Mouse (Mus musculus): Measurements from ENCODE around the gene Tnc.

The Tnc gene

GRCm38 (mm10) chr4:64046831-64047493 is at the start of gene Tnc:
Gene Tnc (minus strand): TSS chr4:64047015.
- DNase-seq (ENCODE audit: low read depth, low spot score), result peak; percentile 96

- DNase-seq (ENCODE audit: low read depth, low spot score), result no peak
These were observed 47.4 kb upstream of the Tnc start for GRCm38 (mm10) chr4:64094221-64094620.

DNA sequence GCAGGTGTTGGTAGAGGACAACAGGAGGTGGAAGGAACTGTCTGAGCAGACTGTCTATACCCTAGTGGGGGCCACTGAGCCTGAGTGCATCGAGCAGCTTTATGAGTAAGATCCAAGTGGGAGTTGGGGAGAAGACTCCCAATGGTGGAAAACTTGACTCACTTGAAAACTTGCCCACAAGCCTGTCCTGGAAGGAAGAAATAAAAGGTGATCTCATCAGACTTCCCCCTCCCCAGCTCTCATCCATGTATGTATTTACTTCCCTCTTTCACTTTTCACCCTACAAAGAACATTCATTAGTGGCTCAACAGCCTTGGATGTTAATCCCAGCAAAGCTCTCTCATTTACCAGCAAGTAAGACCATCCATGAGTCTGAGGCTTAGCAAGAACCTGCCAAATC is 46.0 kb upstream of the Tnc start:
- peak; percentile 69 for DNase-seq (ENCODE audit: low read depth, low spot score)

DNA sequence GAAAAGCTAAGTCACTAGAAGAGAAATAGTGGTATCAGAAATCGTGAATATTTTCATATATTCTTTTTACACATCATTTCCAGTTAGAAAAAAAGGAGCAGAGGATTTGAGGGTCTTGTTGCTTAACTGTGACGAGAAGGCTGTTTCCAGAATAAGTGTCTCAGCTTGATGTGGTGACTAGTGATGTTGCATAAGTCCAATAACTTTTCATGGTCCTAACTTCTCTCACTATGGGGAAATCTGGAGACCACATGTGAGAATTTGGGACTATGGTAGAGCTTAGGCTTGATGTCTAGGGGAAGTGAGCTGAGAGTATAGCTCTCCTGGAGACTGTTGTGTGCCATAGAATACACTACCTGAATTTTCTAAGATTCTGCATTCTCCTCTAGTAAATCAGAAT is 42.6 kb upstream of the Tnc start:
- DNase-seq (ENCODE audit: low read depth, low spot score), result no peak

GRCm38 (mm10) chr4:64087675-64088074 is 40.9 kb upstream of the Tnc start:
- DNase-seq (ENCODE audit: low read depth, low spot score), result peak; percentile 88

- DNase-seq (ENCODE audit: low read depth, low spot score), result no peak
These were observed 39.3 kb upstream of the Tnc start for GRCm38 (mm10) chr4:64085993-64086567.

DNA sequence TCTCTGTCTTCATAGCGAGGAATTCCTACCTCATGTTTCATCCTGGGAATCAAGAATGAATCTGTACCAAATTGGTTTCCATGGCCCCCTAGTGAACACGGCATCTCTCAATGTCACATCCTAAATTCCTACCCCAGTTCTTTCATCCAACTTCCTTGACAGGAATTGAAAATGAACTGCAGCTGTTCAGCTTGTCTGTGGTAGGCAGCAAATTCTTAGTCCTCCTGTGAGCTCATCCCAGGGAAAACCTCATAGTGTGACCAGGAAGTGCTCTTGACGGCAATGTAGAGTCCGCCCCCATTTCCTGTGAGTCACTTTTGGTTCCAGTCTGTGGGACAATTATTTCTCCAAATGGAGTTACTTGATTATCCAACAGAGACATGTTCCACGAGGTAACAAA is 37.0 kb upstream of the Tnc start:
- peak; percentile 72 for DNase-seq (ENCODE audit: low read depth, low spot score)

GRCm38 (mm10) chr4:64078029-64078619 is 31.3 kb upstream of the Tnc start:
- peak; percentile 97 for DNase-seq (ENCODE audit: low read depth, low spot score)

DNA sequence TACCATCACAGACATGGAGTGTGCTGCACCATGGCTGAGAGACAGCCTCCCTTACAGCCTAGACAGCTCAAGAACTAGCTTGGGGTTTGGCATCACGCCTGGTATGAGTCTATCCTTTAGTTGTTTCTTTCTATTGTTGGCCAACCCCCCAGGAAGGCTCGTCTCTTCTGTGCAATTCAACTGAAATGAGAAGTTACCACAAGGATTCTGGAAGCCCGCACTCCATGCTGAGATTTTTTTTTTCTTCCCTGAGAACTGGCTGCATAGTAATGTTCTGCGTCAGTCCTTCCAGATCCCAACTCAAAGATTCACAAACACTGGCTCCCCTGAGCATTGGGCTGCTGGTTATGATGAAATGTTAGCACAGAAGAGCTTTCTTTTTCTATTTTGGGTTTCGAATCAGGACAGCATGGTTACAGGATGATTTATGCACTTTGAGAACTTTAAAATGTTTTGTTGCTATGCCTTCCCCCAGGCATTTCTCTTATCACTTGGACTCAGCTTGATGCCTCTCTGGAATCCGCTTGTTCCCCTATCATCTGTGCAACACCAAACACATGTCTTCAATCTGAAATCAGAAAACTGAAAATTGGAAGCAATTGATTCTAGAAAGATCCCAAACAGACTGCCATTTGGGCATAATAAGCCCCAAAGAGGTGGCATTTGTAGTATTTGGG is 29.7 kb upstream of the Tnc start:
- peak; percentile 99 for DNase-seq (ENCODE audit: low read depth, low spot score)

DNA sequence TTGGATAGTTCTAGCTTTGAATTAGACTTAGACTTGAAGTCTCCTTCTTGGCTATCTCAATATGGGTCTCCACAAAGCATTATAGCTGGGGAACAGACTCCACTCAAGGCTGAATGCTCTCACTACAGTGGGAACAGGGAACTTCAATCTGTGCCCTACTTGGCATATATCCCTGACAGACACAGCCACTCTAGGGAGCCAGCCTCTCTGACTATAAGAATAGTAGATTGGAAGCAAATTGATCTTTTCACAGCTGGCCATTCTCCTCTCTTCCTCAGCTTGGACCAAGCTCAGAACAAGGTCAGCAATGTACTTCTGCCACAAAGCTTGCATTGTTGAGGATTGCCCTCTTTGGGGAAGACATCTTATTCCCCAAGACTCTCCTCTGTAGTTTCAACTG is 27.9 kb upstream of the Tnc start:
- no peak for DNase-seq (ENCODE audit: low read depth, low spot score)

DNA sequence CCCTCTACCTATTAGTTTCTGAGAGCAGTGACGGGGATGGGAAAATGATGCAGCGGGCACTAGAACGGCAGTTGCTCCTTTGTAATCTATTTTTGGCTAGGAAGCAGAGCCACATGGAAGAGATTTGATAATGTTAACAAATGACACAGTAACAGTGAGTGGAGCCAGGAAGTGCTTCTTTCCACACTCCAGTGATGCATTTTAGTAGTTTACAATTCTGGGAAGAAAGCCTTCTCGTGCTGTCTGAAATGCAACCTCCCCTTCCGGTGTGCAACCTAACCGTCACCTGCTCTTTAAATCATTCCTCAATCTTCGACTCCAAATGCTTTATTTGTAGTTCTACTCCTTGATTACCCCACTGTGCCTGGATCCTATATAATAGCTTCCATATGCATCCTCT is 20.6 kb upstream of the Tnc start:
- no peak for DNase-seq (ENCODE audit: low read depth, low spot score)

DNA sequence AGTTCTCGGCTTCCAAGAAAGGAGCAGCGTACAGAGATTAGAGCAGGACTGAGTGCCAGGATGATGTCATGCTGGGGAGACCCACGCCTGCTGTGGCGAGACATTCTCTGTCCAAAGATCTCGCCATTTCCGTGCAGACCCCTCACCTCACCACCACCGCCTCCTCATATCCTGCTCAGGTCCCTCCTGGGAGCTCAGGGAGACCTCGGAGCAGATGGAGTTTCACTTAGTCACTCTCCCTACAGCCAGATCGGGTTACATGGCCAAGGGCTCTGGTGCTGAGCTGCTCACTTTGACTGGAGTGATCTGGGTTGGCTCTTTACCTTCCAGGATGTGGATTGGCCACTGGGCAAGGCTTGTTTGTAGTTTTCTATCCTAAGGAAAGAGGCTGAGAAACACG is 18.5 kb upstream of the Tnc start:
- peak; percentile 88 for DNase-seq (ENCODE audit: low read depth, low spot score)

- DNase-seq (ENCODE audit: low read depth, low spot score), result no peak
These were observed 12.0 kb upstream of the Tnc start for GRCm38 (mm10) chr4:64058856-64059231.

DNA sequence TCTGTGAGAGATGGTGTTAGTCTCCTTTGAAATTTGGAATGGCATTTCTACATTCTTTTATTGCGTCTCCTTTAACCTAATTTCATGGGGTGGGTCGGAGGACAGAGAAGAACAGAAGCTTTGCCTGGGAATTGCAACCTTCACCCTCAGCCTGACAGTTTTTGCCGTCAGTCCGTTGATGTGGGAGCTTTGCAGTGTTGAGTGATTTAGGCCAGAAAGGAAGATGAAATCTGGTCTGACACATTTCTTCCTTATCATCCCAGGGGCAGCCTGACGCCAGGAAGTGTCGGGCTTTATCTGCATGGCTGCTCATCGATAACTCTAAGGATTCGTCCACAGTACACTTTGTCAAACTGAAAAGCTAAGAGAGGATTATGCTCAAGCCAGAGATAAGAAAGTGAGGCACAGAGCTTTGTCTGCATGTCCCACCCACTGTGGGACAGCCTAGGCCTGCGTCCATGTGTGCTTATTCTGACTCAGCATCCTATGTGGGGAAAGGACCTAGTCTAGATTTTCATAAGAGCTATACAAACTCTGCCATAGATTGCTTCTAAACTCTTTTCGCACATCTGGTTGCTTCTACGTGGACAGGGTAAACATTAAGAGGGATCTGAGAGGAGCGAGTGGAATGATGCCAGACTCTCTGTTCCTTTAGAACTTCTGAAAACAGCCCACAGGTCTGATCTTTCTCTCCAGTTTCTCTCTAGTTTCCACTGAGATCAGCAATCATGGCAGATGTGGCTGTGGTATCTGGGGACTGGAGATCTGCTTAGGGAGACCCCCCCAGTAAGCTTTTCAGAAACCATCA is 11.4 kb upstream of the Tnc start:
- DNase-seq (ENCODE audit: low read depth, low spot score), result no peak

- DNase-seq (ENCODE audit: low read depth, low spot score), result peak; percentile 68
These were observed 1.4 kb upstream of the Tnc start for GRCm38 (mm10) chr4:64048177-64048576.

GRCm38 (mm10) chr4:64043893-64044292 is 2.9 kb downstream of the Tnc start:
- no peak for DNase-seq (ENCODE audit: low read depth, low spot score)

GRCm38 (mm10) chr4:64043371-64043770 is 3.4 kb downstream of the Tnc start:
- no peak for DNase-seq (ENCODE audit: low read depth, low spot score)

DNA sequence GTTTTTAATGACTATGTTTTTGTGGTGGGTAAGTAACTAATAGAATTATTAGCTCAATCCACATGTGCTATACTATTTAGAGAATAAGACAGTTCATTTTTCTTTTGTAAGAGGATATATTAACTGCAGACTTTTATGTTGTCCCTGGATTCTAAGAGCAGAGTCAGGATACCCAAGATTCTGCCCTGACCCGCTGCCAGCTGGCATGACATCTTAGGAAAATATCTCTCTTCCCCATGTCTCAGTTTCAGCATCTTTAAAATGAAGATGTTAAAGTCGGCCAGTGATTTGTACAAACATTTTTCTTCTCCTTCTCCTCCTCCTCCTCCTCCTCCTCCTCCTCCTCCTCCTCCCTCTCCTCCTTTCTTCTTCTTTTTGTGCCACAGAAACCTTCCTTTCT is 7.7 kb downstream of the Tnc start:
- DNase-seq (ENCODE audit: low read depth, low spot score), result no peak

- no peak for DNase-seq (ENCODE audit: low read depth, low spot score)
These were observed 9.3 kb downstream of the Tnc start for GRCm38 (mm10) chr4:64037513-64037912.

- peak; percentile 74 for DNase-seq (ENCODE audit: low read depth, low spot score)
These were observed 12.1 kb downstream of the Tnc start for GRCm38 (mm10) chr4:64034724-64035123.

DNA sequence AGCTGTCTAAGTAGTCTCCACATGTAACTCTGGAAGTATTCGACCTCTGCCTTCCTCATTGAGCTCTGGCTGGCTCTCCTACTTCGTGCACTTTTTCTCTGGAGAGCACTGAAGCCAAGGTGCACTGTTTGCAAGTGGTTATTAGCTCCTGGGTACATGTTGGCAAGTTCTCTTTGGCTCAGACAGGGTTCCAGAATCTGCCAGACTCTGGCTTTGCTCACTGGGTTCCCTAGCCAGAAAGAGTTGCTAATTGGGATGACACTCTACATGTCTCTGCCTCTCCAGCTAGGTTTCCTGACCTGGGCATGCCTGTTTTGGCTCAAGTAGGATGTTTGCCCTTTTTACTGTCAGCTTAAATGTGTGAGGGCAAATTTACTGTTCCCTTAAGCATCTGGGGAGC is 13.6 kb downstream of the Tnc start:
- DNase-seq (ENCODE audit: low read depth, low spot score), result no peak

- DNase-seq (ENCODE audit: low read depth, low spot score), result peak; percentile 51
These were observed 17.3 kb downstream of the Tnc start for GRCm38 (mm10) chr4:64029486-64029885.

All from 3T3-L1 (cell line).